Mouse (Mus musculus): ENCODE measurements around the gene Olfr159. TPM values are rescaled to one million over a fixed set of nuclear protein-coding genes. Genes with fewer than 3 reads are reported as not detected.
"Not testable (repeated sequence)": the region's sequence is repeated elsewhere in the genome, so short reads cannot be mapped to it uniquely, and the experiment has no call there.

Olfr159 gene
- total RNA-seq (2021): not detected

DNA sequence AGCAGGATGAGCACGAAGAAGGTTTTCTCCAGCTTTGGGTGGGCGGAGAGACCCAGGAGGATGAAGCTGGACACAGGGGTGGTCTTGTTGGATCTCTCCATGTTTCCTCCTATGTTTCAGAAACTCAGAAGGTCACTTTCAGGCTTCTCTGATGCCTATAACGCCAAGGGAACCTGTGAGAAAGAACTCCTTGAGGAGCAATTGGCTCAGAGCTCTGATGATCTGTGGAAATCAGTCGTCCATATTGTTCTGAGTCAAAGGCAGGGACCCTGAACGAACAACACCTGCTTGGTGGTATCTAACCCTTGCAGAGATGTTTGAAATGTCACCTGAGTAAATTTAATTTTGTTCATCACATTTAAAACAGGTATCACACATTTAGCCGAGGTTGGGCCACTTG is at the start of gene Olfr159:
Olfr159 (minus strand) TSS at position 101 of the 400 bp plus-strand sequence.
- DNase-seq: no peak

- no peak for DNase-seq
Measured at GRCm38 (mm10) chr4:43798936-43799335, 28.1 kb upstream of the Olfr159 start.

DNA sequence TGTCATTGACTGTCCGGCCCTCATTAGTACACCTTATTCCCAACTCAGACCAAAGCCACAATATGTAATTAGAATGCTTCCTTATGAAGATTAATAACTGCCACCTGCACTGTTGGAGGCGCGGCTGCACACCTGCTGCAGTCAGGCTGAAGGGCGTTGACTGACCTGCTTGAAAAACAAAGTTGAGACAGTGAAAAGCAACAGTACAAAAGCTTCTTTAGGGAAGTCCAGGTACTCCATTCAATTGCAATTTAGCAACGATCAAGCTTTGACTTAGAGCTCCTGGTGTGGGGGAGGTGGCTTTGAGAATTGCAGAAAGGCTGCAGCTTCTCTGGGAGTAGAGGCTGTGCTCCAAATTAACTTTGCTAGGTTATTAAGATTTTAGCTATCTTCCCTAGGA is 25.0 kb upstream of the Olfr159 start:
- DNase-seq: not testable (repeated sequence)

DNA sequence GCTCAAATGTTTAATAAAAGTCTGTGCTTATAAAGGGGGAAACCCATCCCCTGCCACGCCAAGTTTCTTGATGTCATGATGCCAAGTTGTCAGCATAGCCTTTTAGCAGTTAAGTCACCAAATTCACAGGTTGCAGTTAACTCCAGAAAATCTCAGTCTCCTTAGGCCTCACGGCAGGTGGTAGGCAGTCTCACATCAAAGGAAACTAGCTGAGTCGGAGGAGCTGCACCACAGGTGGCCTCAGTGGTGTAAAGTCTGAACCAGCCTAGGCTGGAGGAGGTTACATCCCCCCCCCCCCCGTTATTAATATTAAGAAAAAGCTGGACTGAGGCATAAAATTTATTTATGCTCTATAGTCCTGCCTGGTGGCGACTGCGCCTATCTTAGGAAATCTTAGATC is 24.5 kb upstream of the Olfr159 start:
- no peak for DNase-seq

DNA sequence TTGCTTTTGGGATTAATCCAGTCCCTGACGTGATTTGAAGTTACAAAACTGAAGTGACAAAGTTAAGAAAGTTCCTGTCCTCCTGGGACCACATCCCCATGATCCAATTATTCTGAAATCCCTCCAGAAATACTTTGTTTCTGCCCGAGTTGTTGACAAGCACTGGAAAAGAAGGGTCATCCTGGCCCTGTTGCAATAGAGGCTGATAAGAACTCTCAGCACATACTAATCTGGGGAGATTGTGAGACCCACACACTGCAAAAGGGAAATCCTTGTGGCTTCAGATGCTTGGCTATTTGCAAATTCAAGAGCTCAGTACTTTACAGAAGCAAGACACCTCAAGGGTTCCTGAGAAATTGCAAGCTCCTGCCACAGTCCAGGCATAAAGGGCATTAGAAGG is 1.5 kb upstream of the Olfr159 start:
- no peak for DNase-seq

GRCm38 (mm10) chr4:43771626-43772025 is 817 bp upstream of the Olfr159 start:
- DNase-seq: no peak

DNA sequence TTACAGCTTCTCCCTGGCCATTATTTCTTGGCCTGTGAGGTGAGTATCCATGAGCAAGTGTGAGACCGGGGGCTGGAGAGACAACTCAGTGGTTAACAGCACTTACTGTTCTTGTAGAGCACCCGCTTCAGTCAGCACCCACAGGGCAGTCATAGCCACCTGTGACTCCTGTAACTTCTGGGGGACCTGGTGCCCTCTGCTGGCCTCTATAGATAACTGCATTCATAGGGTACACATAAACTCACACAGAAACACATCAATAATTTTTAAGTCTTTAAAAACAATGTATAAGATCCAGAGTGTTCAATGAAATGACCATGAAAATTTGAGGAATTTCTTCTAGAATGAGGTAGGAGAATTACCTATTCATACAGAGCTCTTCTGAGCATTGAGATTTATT is 1.4 kb downstream of the Olfr159 start:
- no peak for DNase-seq

GRCm38 (mm10) chr4:43768341-43768740 is 2.5 kb downstream of the Olfr159 start:
- DNase-seq: no peak

DNA sequence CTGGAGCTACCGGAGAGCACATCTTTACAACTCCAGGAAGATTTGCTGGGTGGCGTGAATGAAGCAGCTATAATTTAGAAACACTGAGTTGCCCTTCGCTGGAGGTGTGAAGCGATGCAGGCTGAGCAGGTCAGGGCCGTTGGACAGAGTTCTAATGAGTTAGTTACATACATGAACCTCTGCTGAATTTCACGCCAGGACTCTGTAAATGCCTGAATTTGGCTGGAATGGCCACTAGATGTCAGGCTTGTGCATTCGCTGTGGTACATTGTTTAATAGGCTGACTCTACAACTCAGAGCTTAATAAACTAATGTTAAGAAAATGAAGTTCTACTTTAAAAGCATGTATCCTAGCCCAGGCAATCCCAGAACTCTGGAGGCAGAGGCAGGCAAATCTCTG is 7.4 kb downstream of the Olfr159 start:
- DNase-seq: peak; percentile 32 to 54

GRCm38 (mm10) chr4:43761336-43761735 is 9.5 kb downstream of the Olfr159 start:
- no peak for DNase-seq

DNA sequence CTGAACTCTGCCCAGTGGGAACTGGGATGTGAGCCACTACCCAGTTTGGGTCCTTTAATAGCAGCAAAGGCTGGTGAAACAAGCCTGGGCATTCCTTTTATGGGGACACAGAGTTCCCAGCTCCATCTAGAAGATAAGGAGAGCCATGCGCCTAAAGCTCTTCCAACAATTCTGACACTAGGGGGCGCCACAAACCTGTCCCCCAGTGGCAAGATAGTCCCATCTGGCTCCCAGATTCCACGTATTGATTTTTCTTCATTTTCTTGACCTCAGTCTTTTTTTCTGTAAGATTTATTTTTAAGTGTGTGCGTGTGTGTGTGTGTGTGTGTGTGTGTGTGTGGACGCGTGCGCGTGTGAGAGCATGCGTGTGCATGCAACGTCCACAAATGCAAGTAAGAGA is 10.3 kb downstream of the Olfr159 start:
- DNase-seq: peak; percentile 4 to 8

- DNase-seq: peak; percentile 30 to 39
Measured at GRCm38 (mm10) chr4:43759571-43760418, 11.0 kb downstream of the Olfr159 start.

- no peak for DNase-seq
Measured at GRCm38 (mm10) chr4:43757213-43757612, 13.6 kb downstream of the Olfr159 start.

GRCm38 (mm10) chr4:43745187-43745586 is 25.6 kb downstream of the Olfr159 start:
- no peak for DNase-seq

GRCm38 (mm10) chr4:43743099-43743498 is 27.7 kb downstream of the Olfr159 start:
- DNase-seq: no peak

DNA sequence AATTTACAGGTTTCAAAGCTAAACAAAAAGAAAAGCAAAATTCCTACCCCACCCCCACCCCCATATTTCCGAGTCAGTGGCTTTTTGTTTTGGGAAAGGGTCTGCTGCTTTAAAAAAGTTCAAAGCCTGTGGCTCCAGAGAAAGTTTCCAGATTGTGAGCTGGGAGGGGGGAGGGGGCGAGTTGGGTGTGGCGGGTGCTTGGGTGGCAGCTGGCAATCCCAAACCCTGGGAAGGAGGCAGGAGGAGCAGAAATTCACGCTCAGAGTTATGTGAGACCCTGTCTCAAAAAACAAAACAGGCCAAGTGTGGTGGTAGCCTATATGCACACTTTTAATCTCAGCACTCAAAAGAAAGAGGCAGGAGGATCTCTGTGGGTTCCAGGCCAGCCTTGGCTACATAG is 28.2 kb downstream of the Olfr159 start:
- no peak for DNase-seq

DNA sequence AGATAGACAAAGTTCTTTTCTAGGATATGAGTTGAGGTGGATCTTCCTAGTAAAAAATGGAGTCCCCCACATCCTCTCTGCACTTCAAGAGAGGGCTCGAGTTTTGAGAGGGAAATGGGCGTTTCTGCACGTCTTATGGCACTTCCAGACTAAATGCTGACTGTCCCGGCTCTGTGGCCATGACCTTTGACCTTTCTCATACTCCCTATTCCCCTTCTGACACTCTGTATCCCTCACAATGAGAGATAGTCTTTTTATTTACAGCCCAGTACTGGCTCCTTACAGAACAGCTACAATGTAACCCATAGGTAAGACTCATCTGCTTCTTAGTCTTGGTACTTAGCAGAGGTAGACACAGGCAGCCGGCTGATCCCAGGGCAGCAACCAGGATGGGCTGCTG is 29.3 kb downstream of the Olfr159 start:
- no peak for DNase-seq

GRCm38 (mm10) chr4:43738989-43739674 is 31.7 kb downstream of the Olfr159 start:
- DNase-seq: no peak

DNA sequence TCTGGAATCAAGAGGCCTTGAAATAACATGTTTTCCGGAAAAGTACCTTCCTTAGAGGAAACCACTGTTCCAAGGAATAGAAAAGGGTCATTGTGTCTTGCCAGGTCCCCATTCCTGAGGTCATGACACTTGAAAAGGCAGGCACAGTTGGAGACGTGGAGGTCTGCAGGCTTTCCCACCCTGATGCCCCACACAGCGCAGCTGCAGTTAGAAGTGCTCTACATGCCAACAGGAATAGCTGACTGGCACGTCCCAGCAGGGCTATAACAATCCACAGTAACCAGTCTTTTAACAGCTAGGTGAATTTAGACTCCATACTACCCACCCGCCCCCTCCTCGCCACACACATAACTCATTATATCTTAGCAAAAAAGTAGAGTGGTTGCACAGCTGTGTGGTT is 33.7 kb downstream of the Olfr159 start:
- no peak for DNase-seq

DNA sequence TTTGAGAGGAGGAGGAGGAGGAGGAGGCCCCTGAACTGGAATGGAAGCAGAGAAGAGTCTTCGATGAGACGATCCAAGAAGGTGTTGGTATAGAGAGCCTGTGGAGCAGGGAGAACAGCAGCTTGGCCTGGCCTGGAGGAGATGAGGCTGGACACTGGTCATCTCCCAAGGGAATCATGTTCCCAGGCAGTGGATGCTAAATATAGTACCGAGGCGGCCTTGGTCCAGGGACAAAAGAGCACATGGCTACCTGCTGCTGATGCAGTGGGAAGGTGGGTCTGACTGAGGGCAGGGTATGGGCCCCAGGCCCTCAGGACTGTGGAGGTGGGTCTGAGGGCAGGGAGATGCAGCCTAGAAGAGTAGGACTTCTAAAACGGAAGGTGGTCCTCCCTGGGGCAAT is 37.6 kb downstream of the Olfr159 start:
- DNase-seq: no peak

DNA sequence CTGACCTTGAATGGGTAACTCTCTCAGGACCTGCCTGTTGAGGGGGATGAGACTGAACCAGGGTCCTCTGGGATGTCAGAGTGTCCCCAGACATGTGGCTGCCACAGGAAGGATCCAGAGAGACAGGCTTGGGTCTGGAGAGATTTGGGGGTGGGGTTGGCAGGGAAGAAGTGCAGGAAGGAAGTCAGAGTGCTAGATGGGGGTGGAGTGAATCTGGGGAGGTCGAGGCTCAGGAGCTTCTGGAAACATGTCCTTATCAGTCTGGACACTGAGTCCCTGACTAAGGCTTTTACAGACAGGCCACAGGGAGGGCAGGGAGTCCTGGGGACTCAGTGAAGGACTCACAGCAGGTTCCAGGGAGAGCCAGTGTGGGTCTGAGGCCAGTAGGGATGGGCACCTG is 38.6 kb downstream of the Olfr159 start:
- no peak for DNase-seq

DNA sequence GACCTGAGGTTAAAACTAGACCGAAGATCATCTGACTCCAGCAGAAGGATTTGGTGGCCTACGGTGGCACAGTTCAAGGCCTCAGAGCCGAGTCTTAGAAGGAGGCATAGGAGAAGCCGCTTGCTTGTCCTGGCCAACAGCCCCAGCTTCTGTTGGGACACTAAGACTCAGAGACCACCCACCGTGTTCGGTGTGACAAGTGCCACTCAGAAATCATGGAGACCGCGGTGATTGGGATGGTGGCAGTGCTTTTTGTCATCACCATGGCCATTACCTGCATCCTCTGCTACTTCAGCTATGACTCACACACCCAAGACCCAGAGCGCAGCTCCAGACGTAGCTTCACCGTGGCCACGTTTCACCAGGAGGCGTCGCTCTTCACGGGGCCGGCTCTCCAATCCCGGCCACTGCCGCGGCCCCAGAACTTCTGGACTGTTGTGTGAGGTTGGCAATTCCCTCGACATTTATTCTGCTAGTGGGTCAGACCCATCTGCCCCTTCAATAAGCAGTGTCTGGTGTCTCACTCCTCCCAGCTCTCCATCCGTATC is 40.0 kb downstream of the Olfr159 start:
- DNase-seq: no peak

DNA sequence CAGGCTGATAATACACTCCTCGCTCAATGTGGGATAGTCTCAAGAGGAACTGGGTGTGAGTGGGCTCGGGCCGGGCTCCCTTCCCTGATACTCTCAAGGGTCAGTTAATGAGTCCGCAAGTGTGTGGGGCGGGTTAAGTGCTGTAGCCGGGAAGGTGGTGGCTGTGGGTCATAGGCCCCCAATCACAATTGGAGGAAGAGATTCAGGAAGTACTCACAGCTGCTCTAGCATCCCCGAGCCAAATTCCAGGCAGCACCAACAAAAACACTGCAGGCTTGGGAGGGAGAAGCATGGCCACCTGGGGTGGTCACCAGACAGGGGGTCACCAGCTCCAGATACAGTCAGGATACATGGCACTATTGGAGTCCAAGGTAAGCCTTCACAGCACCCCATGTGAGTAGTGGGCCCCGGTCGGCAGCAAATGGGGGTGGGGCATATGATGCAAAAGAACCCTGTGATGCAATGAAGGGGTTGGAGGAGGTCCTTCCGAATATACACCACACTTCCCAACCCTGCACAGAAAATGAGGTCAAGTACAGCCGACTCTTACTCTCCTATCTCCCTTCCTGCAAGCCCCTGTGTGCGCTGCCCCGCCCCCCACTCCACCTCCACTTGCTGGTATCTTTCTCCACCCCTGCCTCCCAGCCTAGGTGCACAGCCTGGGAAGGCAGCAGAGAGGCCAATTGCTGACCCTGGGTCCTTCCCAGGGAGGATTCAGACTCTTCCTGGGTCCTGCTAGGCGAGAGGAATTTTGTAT is 40.8 kb downstream of the Olfr159 start, which contains the start of gene Spaar:
Spaar (plus strand) TSS at position 241 of the 757 bp plus-strand sequence.
- DNase-seq: no peak

Measured in layer of hippocampus, postnatal 36 days (tissue).